Mouse (Mus musculus) small intestine, adult 2 months (tissue): ENCODE results near the gene Tns3.

ENCODE experiments used
- CTCF ChIP-seq: fragments of 200-500 bp; IDR thresholded peaks from 2 replicates; pipeline ENCODE4 v1.5.1; 2012; ENCODE audit warnings: low read depth, mild to moderate bottlenecking, control low read depth, inconsistent platforms, low read length, moderate library complexity, mixed read lengths; ENCODE audit not compliant: insufficient replicate concordance, insufficient read length; ENCODE audit errors: extremely low read depth
- POLR2A ChIP-seq: fragments of 200-500 bp; IDR thresholded peaks from 2 replicates; pipeline ENCODE4 v1.6.1; 2012; ENCODE audit warnings: low read depth, mild to moderate bottlenecking, control low read depth, inconsistent platforms, low read length, moderate library complexity

DNA sequence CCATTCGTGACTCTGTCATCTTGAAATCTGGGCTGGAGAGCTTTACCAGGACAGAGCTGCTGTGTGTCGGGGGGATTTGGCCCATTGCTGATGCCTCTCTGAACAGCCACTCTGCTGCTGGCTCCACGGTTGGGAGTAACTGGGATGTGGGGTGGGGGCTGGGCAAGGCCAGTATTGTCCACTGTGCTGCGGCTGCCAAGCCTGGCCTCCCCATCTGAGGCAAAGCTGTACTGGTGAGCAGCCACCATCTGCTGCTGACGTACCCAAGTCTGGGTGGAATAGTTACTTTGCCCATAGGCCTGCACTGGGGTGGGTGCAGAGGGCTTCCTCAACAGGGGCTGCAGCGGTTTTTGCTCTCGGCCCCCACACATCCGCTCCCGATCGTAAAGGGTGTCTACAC is 172.0 kb downstream of the Tns3 start:
- TF ChIP-seq CTCF, result no peak
- TF ChIP-seq POLR2A, result no peak
